Mouse (Mus musculus) small intestine, adult 2 months (tissue): ENCODE measurements around the gene Gm7029.
"Not testable (repeated sequence)": the region's sequence is repeated elsewhere in the genome, so short reads cannot be mapped to it uniquely, and the experiment has no call there.

Experiments used
- CTCF ChIP-seq: fragments of 200-500 bp; IDR thresholded peaks from 2 replicates; pipeline ENCODE4 v1.5.1; 2012; ENCODE audit warnings: low read depth, mild to moderate bottlenecking, control low read depth, inconsistent platforms, low read length, moderate library complexity, mixed read lengths; ENCODE audit not compliant: insufficient replicate concordance, insufficient read length; ENCODE audit errors: extremely low read depth
- POLR2A ChIP-seq: fragments of 200-500 bp; IDR thresholded peaks from 2 replicates; pipeline ENCODE4 v1.6.1; 2012; ENCODE audit warnings: low read depth, mild to moderate bottlenecking, control low read depth, inconsistent platforms, low read length, moderate library complexity

- not testable (repeated sequence) for TF ChIP-seq POLR2A, CTCF
Observed at GRCm38 (mm10) chr17:33904835-33905234, 31.2 kb downstream of the Gm7029 start, which contains the start of gene Platr17.
